Mouse (Mus musculus) frontal cortex, postnatal 25 days (tissue): ENCODE data around the gene Nupr1l.
A peak's percentile ranks its signal among the peaks of the same experiment; 100 is the strongest.
"Not testable (repeated sequence)": the region's sequence is repeated elsewhere in the genome, so short reads cannot be mapped to it uniquely, and the experiment has no call there.

Source experiments
- DNase-seq, 2 experiments: peaks; one replicate each; pipeline ENCODE4 v3.0.0; 2022; ENCODE audit warnings: low spot score in 2 of 2

Gene Nupr1l

GRCm38 (mm10) chr5:129908242-129908965, at the start of gene Nupr1l:
TSS of gene Nupr1l (plus strand) at chr5:129908540.
- DNase-seq: peak; percentile 68 to 75

GRCm38 (mm10) chr5:129862325-129862724, 46.0 kb upstream of the Nupr1l start:
- no peak for DNase-seq

- peak in 1 of 2 experiments; percentile 40 for DNase-seq
Observed at GRCm38 (mm10) chr5:129864467-129864866, 43.9 kb upstream of the Nupr1l start.

GRCm38 (mm10) chr5:129865841-129866240, 42.5 kb upstream of the Nupr1l start:
- no peak for DNase-seq

- DNase-seq: no peak
Observed at GRCm38 (mm10) chr5:129869238-129869995, 38.9 kb upstream of the Nupr1l start.

- DNase-seq: no peak
Observed at GRCm38 (mm10) chr5:129871238-129871637, 37.1 kb upstream of the Nupr1l start.

- DNase-seq: no peak
Observed at GRCm38 (mm10) chr5:129873942-129874341, 34.4 kb upstream of the Nupr1l start.

- DNase-seq: no peak
Observed at GRCm38 (mm10) chr5:129875098-129875497, 33.2 kb upstream of the Nupr1l start.

GRCm38 (mm10) chr5:129877731-129878455, 30.4 kb upstream of the Nupr1l start:
- DNase-seq: no peak

- peak in 1 of 2 experiments; percentile 23 for DNase-seq
Observed at GRCm38 (mm10) chr5:129878946-129879345, 29.4 kb upstream of the Nupr1l start.

GRCm38 (mm10) chr5:129879888-129880287, 28.5 kb upstream of the Nupr1l start:
- DNase-seq: no peak

- DNase-seq: no peak
Observed at GRCm38 (mm10) chr5:129886271-129886670, 22.1 kb upstream of the Nupr1l start.

- DNase-seq: peak; percentile 90
Observed at GRCm38 (mm10) chr5:129886911-129887636, 21.3 kb upstream of the Nupr1l start, which contains the start of gene Chchd2. TSS of gene Chchd2 (minus strand) at chr5:129887470.

- not testable (repeated sequence) for DNase-seq
Observed at GRCm38 (mm10) chr5:129890390-129890789, 17.9 kb upstream of the Nupr1l start.

GRCm38 (mm10) chr5:129895198-129896088, 12.9 kb upstream of the Nupr1l start, which contains the start of gene Zbed5:
TSS of gene Zbed5 (plus strand) at chr5:129895723.
- peak; percentile 61 to 80 for DNase-seq

GRCm38 (mm10) chr5:129898449-129898848, 9.9 kb upstream of the Nupr1l start, which contains the start of gene Phkg1:
TSS of gene Phkg1 (minus strand) at chr5:129898549.
- no peak for DNase-seq

- no peak for DNase-seq
Observed at GRCm38 (mm10) chr5:129907775-129908174, 565 bp upstream of the Nupr1l start.

- no peak for DNase-seq
Observed at GRCm38 (mm10) chr5:129909147-129909546, 807 bp downstream of the Nupr1l start.

GRCm38 (mm10) chr5:129909591-129909990, 1.3 kb downstream of the Nupr1l start:
- no peak for DNase-seq

GRCm38 (mm10) chr5:129914024-129914423, 5.7 kb downstream of the Nupr1l start:
- DNase-seq: no peak
